Mouse (Mus musculus) intestine, postnatal 0 days (tissue): Measurements from ENCODE around the gene Defb43. TPM values are rescaled to one million over a fixed set of nuclear protein-coding genes. Genes with fewer than 3 reads are reported as not detected.
A peak's percentile ranks its signal among the peaks of the same experiment; 100 is the strongest.

Experiments
- ATAC-seq: fragments of 200-750 bp; cut with Nextera tagmentation; 2 replicates; pipeline ENCODE4 v1.8.0; 2017; ENCODE audit warnings: mild to moderate bottlenecking, moderate TSS enrichment, moderate library complexity
- H3K27ac ChIP-seq: fragments of 300-500 bp; sonication (generic); 2 replicates; pipeline ENCODE4 v1.5.1; 2014; ENCODE audit warnings: mild to moderate bottlenecking, low read depth, low read length, moderate library complexity
- H3K27me3 ChIP-seq: fragments of 300-500 bp; sonication (generic); replicated peaks from 2 replicates; pipeline ENCODE4 v1.6.1; 2014; ENCODE audit warnings: low read length, mixed read lengths; ENCODE audit not compliant: control insufficient read depth, insufficient read depth
- H3K36me3 ChIP-seq: fragments of 300-500 bp; sonication (generic); 2 replicates; pipeline ENCODE4 v1.6.1; 2014; ENCODE audit warnings: mild to moderate bottlenecking, moderate library complexity; ENCODE audit not compliant: control insufficient read depth, insufficient read depth
- H3K4me1 ChIP-seq: fragments of 300-500 bp; sonication (generic); replicated peaks from 2 replicates; pipeline ENCODE4 v1.6.1; 2014; ENCODE audit warnings: antibody characterized with exemption, low read length, mixed read lengths; ENCODE audit not compliant: control insufficient read depth, insufficient read depth
- H3K4me2 ChIP-seq: fragments of 300-500 bp; sonication (generic); replicated peaks from 2 replicates; pipeline ENCODE4 v1.6.1; 2014; ENCODE audit warnings: low read depth, mild to moderate bottlenecking, moderate library complexity
- H3K4me3 ChIP-seq: fragments of 300-500 bp; sonication (generic); 2 replicates; pipeline ENCODE4 v1.5.1; 2014; ENCODE audit warnings: low read depth, low read length
- H3K9ac ChIP-seq: fragments of 300-500 bp; sonication (generic); 2 replicates; pipeline ENCODE4 v1.6.1; 2014; ENCODE audit warnings: mild to moderate bottlenecking, low read depth, low read length
- H3K9me3 ChIP-seq: fragments of 300-500 bp; sonication (generic); 2 replicates; pipeline ENCODE4 v1.6.1; 2016; ENCODE audit warnings: mixed run types; ENCODE audit not compliant: control insufficient read depth
- CTCF ChIP-seq: sonication (generic); IDR thresholded peaks from 2 replicates; pipeline ENCODE4 v1.5.1; 2016; ENCODE audit warnings: low read depth, mild to moderate bottlenecking, control low read depth, antibody characterized with exemption, moderate library complexity
- WGBS: fragments of 180-500 bp; shearing (Covaris S2); extraction: QIAGEN DNeasy Blood & Tissue Kit; methylation state at CpG from one replicate; pipeline ENCODE4 v1.1.7; 2014; 5-methylcytosine and 5-hydroxymethylcytosine counted together
- polyA plus RNA-seq: library from polyadenylated mRNA; unstranded; fragments of >200 nt; fragmentation: Nextera tagmentation; extraction: Ambion mirVana; gene quantifications from 2 replicates; pipeline ENCODE4 v1.2.1, GENCODE M21; 2015

Defb43 gene
- not detected in 2 replicates for polyA plus RNA-seq

- ATAC-seq = no peak
- 94% methylated on average over 5 of the region's 5 CpGs for WGBS
Observed at GRCm38 (mm10) chr14:63011471-63011870, at the start of gene Defb43. TSS of gene Defb43 (plus strand) at chr14:63011771.

GRCm38 (mm10) chr14:62963632-62964031 is 47.9 kb upstream of the Defb43 start:
- H3K27me3 ChIP-seq = no peaks in the 10 kb centered on the region
- WGBS = 85% methylated on average over 4 of the region's 4 CpGs
- H3K9me3 ChIP-seq = no peaks in the 10 kb centered on the region
- H3K4me3 ChIP-seq = no peak overlapping the region
- no peak overlapping the region for H3K27ac ChIP-seq
- peaks cover 4% of the 10 kb centered on the region; the same call in 1 of the 2 replicates for H3K4me1 ChIP-seq
- ATAC-seq = no peak
- TF ChIP-seq CTCF = no peak
- no peak overlapping the region for H3K4me2 ChIP-seq
- 0 out of 2 replicates have a peak, but pooled peaks cover 3% of the 10 kb centered on the region for H3K36me3 ChIP-seq
- H3K9ac ChIP-seq = no peak overlapping the region

More at GRCm38 (mm10) chr14:63011471-63011870, at the start of gene Defb43:
- Histone ChIP-seq H3K9ac (no peak within 1 kb of the TSS), H3K9me3 (0 out of 2 replicates have a peak, but pooled peaks cover 2% of the 10 kb centered on the region), H3K4me3 (no peak within 1 kb of the TSS), H3K4me1 (no peaks in the 10 kb centered on the region), H3K4me2 (no peak within 1 kb of the TSS), H3K27me3 (no peaks in the 10 kb centered on the region), H3K36me3 (no peaks in the 10 kb centered on the region), H3K27ac (no peak within 1 kb of the TSS)
- TF ChIP-seq CTCF = no peak

- H3K27me3 ChIP-seq = no peaks in the 10 kb centered on the region
- H3K9me3 ChIP-seq = no peaks in the 10 kb centered on the region
- H3K36me3 ChIP-seq = no peaks in the 10 kb centered on the region
- no peak overlapping the region for H3K9ac ChIP-seq
- H3K27ac ChIP-seq = no peak overlapping the region
- H3K4me1 ChIP-seq = peaks cover 4% of the 10 kb centered on the region; the same call in 1 of the 2 replicates
- peak; percentile 35 for TF ChIP-seq CTCF
- no peak for ATAC-seq
- no peak overlapping the region for H3K4me3 ChIP-seq
- 87% methylated on average over 5 of the region's 5 CpGs for WGBS
- H3K4me2 ChIP-seq = peak overlapping the region; percentile 63; the same call in 1 of the 2 replicates
Observed at GRCm38 (mm10) chr14:62965342-62965741, 46.2 kb upstream of the Defb43 start.

- H3K27ac ChIP-seq = no peak overlapping the region
- TF ChIP-seq CTCF = no peak
- no peak for ATAC-seq
- H3K4me3 ChIP-seq = peak overlapping the region; percentile 33
- H3K9me3 ChIP-seq = no peaks in the 10 kb centered on the region
- WGBS = 14% methylated on average over 15 of the region's 15 CpGs
- no peaks in the 10 kb centered on the region for H3K36me3 ChIP-seq
- peaks cover 4% of the 10 kb centered on the region; the same call in 1 of the 2 replicates for H3K4me1 ChIP-seq
- no peaks in the 10 kb centered on the region for H3K27me3 ChIP-seq
- H3K9ac ChIP-seq = no peak overlapping the region
- H3K4me2 ChIP-seq = peak overlapping the region; percentile 63
Observed at GRCm38 (mm10) chr14:62965811-62966520, 45.6 kb upstream of the Defb43 start.

GRCm38 (mm10) chr14:62975046-62975445 is 36.5 kb upstream of the Defb43 start:
- Histone ChIP-seq H3K4me3 (no peak overlapping the region), H3K9me3 (no peaks in the 10 kb centered on the region), H3K4me1 (no peaks in the 10 kb centered on the region), H3K4me2 (no peak overlapping the region), H3K9ac (no peak overlapping the region), H3K36me3 (no peaks in the 10 kb centered on the region), H3K27me3 (no peaks in the 10 kb centered on the region), H3K27ac (no peak overlapping the region)
- 13% methylated on average over 5 of the region's 5 CpGs for WGBS
- ATAC-seq = no peak
- TF ChIP-seq CTCF = peak; percentile 80

- no peak overlapping the region for H3K4me2 ChIP-seq
- no peak overlapping the region for H3K9ac ChIP-seq
- H3K27me3 ChIP-seq = no peaks in the 10 kb centered on the region
- no peak overlapping the region for H3K27ac ChIP-seq
- H3K9me3 ChIP-seq = no peaks in the 10 kb centered on the region
- no peak overlapping the region for H3K4me3 ChIP-seq
- WGBS = 63% methylated on average over 1 of the region's 1 CpGs
- H3K36me3 ChIP-seq = no peaks in the 10 kb centered on the region
- no peak for ATAC-seq
- TF ChIP-seq CTCF = no peak
- H3K4me1 ChIP-seq = no peaks in the 10 kb centered on the region
Observed at GRCm38 (mm10) chr14:62979815-62980214, 31.8 kb upstream of the Defb43 start.
